Mouse (Mus musculus): ENCODE measurements around the gene Plxnc1.
A peak's percentile ranks its signal among the peaks of the same experiment; 100 is the strongest.

The Plxnc1 gene

DNA sequence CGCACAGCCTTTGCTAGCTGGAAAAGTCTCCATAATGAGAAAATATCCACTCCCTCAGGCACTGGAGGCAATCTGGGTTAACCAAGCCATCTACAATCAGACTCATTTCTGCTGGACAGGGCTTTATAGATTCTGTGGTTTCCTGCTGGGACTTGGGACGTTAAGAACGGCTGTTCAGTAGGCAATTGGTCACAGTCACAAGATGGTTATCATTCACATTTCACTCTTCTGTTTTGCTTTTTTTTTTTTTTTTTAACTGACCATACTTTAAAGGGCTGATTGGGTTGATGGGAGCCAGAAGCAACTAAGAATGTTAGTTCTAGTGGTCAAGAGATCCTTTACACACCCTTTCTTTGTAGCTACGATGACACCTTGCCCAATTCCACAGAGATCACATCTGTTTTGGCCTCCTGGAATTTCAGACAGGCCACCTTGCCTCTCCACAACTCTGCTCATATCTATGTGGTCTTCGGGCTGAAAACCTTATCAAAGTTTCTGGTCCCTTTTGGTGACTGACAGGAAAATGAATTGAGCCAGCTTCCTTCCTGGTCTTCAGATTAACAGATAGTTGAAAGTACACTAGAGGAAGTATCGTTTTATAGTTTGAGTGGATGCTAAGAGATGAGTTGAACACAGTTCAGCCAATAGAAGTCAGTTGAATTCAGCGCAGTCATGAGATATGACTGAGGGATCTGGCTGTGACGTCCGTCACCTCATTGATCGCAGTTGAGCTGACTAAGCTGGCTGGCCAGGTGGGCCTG, 3.5 kb upstream of the Plxnc1 start:
- DNase-seq (ENCODE audit: low spot score), result no peak

- DNase-seq (ENCODE audit: low spot score), result no peak
These were observed 2.8 kb upstream of the Plxnc1 start for GRCm38 (mm10) chr10:94947386-94947785.

GRCm38 (mm10) chr10:94945206-94945711, 624 bp upstream of the Plxnc1 start:
- DNase-seq (ENCODE audit: low spot score), result peak; percentile 7

DNA sequence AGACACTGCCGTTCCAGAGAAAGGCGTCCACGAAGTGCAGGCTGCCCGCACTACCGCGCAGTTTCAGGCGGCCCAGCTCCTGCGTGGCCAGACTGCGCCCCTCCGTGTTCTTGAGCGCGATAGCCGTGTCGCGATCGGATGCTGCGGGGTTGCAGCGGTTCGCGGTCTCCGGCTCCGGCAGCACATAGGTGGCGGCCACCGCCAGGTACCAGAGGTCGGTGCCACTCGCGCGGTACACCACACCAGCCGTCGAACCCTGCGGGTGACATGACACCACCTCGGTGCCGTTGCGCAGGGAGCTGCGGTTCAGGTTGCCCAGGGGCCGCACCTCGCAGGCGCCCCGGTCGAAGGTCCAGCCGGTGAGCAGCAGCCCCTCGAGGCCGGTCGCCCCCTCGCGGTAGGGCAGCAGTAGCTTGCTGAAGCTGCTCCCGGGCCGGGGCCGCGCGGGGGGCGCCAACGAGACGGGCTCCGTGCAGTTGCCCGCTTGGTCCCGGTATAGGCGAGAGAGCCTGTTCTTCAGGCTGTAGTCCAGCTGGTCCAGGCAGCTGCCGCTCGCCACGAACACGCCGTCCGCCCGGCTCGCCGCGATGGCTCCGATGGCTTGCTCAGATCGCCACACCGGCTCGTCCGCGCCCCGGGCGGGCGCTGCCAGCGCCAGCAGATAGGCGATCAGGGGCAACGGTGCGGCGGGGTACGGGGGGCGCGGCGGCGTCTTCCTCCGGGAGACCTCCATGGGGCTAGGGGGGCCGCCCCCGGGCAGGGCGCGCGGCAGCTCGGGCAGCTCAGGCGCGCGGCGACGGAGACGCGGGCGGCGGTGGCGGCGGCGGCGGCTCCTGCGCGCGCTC, 567 bp downstream of the Plxnc1 start:
- peak; percentile 23 for DNase-seq (ENCODE audit: low spot score)

DNA sequence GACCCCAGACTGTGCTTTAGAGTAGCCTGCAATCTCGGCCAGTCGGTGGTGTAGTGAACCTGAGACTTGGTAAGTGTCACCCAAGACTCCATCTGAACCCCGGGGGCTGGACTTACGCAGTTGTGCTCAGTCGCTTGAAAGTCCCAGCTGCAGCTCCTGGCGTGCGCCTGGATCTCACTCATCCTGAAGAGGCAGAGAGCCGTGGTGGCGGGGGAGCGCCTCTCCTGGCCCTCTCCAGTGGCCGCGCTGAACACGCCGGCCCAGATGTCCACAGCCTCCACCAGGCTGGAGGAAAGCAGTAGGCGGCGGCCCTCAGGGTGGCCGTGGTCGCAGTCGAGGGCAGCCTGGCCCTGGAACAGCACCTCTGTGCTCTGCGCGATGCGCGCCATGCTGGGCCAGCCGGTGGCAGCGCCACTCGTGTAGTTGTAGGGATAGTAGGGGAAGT, 1.2 kb downstream of the Plxnc1 start:
- DNase-seq (ENCODE audit: low spot score), result peak; percentile 7

DNA sequence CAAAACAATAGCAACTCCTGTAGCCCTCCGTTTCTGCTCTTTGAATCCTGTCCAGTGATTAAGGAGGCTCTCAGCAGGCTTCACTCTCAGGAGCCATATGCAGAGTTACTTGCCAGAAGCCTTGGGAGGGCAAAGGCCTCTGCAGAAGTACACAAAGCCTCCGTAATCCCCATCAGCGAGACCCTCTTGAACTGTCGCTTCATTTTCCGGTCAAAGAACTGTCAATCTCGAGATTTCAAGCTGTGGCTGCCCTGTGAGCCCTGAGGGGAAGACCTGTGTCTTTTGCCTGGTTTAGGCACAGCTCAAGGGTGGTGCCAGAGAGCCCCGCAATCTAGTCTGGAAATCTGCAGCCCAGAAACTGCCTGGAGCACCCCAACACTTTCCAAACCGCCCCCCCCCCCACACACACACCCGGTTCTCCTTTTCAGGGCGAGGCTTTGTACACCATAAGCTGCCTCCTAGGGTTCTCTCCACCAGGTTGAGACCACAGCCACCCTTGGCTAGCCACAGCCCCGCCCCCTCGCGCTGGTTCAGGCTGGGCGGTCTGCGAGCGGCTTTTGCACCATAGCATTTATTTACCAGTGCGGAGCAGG, 2.1 kb downstream of the Plxnc1 start:
- DNase-seq (ENCODE audit: low spot score), result no peak

DNA sequence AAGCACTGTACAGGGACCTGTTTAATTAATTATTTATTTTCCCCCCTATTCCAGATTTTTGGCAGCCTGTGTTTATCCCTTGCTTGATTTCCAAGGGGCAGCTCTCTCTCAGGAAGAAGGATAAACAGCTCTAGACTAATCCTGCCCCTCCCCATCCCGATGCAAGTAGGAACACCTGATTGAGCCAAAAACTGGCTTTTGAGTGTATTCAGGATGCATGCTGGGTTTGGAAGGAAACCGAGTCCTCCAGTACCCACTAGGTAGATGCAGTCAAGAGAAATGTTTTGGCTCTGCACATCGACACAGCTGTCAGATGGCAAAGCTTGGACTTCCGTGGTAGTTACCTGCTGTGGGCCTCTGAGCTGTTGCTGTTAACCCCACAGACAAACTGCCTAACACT, 3.1 kb downstream of the Plxnc1 start:
- no peak for DNase-seq (ENCODE audit: low spot score)

GRCm38 (mm10) chr10:94940786-94941185, 3.8 kb downstream of the Plxnc1 start:
- no peak for DNase-seq (ENCODE audit: low spot score)

- DNase-seq (ENCODE audit: low spot score), result no peak
These were observed 4.6 kb downstream of the Plxnc1 start for GRCm38 (mm10) chr10:94940061-94940460.

- no peak for DNase-seq (ENCODE audit: low spot score)
These were observed 5.7 kb downstream of the Plxnc1 start for GRCm38 (mm10) chr10:94938899-94939298.

GRCm38 (mm10) chr10:94938320-94938719, 6.3 kb downstream of the Plxnc1 start:
- DNase-seq (ENCODE audit: low spot score), result no peak

GRCm38 (mm10) chr10:94935270-94935669, 9.4 kb downstream of the Plxnc1 start:
- DNase-seq (ENCODE audit: low spot score), result no peak

DNA sequence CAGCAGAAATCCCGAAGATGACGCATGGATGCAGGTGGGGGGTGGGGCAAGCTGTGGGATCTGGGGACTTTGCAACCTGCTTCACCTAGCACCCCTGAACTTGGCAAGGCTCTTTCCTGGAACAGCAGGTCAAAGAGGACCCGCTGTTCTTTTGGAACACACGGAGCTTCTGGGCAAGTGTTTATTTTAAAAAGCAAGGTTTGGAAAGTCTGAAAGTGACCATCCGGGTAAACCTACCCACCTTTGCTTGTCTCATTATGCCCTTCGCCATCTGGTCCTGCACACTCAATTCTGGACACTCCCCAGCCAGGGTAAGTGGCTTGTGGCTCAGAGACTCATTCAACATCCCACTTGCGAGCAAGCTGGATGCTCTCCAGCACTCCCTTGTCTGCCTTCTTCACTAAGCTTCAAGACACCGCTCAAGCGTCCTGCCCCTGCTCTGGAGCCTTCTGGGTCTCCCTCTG, 10.5 kb downstream of the Plxnc1 start:
- DNase-seq (ENCODE audit: low spot score), result no peak

DNA sequence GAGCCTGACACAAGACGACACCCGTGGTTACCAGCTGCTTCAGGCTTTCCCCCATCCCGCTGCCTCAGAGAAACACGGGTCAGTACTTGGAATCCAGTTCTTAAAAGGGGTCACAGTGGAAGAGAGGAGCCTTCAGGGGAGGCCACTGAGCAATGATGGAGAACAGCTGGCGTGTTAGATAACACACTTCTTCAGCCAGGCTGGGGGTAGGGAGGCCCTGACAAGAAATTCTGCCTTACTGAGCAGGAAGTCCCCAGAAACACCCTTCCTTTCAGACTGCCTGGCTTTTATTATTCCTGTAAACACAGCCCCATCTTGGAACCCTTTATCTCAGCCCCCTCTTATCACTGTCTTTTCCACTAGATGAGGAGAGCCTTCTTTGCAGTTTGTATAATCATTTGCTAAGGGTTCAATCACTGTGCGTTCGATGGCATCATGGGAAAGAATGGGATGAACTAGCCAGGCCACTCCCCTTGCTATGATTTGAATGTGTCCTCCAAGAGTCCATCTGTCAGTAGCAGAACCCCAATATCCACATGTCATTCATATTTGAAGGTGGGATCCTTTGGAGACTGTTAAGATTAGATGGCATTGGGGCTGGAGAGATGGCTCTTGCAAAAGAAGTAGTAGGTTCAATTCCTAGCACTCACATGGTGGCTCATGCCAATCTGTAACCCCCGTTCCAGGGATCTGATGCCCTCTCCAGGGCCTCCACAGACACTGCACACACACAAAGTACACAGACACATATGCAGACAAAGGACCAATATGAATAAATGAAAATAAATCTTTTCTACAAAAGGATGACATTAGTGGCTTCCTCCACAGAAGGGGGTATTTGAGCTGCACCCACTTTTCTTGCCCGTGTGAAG, 12.4 kb downstream of the Plxnc1 start:
- DNase-seq (ENCODE audit: low spot score), result peak; percentile 32

GRCm38 (mm10) chr10:94928164-94928563, 16.5 kb downstream of the Plxnc1 start:
- DNase-seq (ENCODE audit: low spot score), result no peak

- DNase-seq (ENCODE audit: low spot score), result no peak
These were observed 18.3 kb downstream of the Plxnc1 start for GRCm38 (mm10) chr10:94926297-94926696.

GRCm38 (mm10) chr10:94924878-94925277, 19.8 kb downstream of the Plxnc1 start:
- DNase-seq (ENCODE audit: low spot score), result no peak

DNA sequence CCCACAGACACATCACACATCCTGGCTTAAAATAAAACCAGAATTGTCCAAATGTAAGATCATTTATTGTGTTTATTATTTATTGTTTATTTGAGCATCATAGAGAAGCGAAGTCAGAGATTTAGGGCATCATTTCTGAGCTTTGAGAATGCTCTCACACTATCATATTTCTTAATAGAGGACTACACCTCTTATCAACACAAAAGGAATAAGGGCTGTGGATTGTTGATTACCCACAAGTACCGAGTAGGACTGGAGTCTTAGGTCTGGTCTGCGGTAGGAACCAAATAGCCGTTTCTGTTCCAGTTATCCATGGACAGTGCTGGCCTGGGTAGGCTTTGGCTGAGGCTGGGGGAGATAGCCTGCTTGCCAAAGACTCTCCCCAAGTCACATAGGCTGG, 20.2 kb downstream of the Plxnc1 start:
- DNase-seq (ENCODE audit: low spot score), result no peak

DNA sequence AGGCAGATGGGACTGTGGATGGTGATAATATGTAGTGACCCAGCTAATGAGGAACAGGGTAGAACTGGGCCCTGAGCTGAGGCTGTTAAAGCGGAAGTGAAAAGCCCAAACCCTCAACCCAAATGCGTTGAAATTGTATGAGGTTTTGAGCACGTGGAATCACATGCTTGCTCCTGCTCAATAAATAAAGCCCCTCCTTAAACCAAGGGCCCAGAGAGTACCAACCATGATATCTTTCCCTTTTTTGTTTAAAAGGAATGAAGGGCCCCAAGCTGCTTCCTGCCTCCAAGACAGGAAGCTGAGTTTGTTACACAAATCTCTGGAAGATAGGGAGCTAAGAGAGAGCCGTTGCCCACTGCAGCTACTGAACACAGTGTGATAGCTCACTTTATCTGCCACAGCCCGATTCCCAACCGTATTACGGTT, 21.3 kb downstream of the Plxnc1 start:
- DNase-seq (ENCODE audit: low spot score), result no peak

- no peak for DNase-seq (ENCODE audit: low spot score)
These were observed 21.8 kb downstream of the Plxnc1 start for GRCm38 (mm10) chr10:94922848-94923247.

- no peak for DNase-seq (ENCODE audit: low spot score)
These were observed 22.9 kb downstream of the Plxnc1 start for GRCm38 (mm10) chr10:94921751-94922150.

Measured in urinary bladder, postnatal 14 days (tissue).